Mouse (Mus musculus) embryo, embryonic 9.5 days (tissue): Measurements from ENCODE around the gene Mtmr4.

Source experiments
- DNase-seq: peaks from one replicate; pipeline ENCODE4 v3.0.0-alpha.2; 2017; ENCODE audit errors: extremely low spot score

Gene Mtmr4

DNA sequence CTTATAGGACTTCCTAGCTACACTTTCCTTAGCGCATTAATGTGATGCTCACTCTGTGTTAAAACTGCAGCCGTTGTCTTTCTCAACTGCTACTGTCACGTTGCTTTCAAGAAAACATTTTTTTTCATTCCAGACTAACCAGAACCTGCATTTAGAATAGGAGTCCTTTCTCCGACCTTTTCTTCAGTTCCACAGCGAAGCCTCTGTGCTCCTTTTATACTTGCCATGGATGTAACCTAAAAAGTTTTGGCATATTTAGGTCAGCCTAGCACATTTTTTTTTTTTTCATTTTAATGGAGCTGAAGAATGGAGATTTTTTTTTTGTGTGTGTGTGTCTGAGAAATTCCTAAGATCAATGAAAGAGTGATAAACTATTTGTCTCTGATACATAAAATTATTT, 23.6 kb downstream of the Mtmr4 start:
- DNase-seq = no peak

DNA sequence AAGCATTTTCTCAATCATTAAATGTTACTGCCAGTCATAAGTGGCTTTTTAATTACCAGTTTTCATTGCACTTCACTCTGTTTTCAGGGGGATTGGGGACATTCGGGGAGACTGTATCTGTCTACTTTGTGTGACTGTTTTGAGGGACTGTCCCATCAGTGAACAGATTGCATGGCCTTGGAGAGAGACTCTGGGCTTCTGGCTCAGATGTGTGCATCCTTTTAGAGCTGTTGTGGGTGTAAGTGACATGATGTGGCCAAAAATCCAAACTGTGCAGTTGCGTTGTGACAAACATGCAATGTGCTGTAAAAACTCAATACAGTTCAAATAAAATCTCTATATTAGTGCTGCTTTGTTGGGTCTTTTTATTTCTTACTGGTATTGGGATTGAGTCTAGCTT, 24.0 kb downstream of the Mtmr4 start:
- DNase-seq = no peak

DNA sequence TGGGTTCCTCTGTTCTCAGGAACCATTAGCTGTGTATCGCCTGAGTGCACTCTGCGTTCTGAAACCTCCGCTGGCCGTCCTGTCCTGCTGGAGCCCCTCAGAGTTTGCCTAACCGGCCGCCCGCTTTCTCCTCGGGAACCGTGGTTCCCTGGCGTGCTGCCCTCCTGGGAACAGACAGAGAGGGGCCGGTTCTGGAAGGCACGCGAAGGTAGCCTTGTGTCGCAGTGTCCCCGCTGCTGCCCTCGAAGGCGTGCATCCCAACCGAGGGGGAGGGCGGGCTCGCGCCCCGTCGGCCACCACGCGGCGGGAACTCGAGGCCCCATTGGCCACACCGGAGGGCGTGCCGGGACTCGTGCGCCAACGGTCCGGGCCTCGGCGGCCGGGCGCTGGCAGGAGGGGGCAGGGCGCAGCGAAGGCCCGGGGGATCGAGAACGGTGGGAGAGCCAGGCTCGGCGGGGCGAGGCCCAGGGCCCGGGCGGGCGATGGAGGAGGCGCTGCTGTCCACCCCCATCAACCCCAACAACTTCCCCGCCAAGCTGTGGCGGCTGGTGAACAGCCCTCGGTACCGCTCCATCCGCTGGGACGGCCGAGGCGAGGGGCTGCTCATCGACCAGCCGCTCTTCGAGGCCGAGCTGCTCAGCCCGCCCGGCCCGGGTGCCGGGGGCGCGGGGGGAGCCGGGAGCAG, 25.0 kb downstream of the Mtmr4 start, which contains the start of gene Hsf5:
Gene Hsf5 (plus strand): TSS at position 375 of the 685 bp plus-strand sequence.
- DNase-seq = no peak

DNA sequence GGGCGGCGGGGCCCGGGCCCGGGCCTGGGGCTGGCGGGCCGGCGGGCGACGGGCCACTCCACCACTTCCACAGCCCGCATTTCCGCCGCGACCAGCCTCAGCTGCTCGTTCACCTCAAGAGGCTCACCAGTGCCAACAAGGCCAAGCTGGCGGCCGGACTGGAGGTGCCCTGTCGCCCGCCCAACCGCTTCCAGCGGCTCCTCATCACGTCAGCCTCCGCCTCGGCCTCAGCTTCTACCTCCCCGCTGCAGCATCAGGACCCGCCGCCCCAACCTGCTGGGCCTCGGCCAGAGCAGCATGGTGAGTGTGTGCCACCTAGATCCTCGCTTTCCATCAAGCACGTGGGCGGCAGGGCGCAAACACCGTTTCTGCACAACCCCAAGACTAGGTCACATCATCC, 25.6 kb downstream of the Mtmr4 start:
- no peak for DNase-seq

DNA sequence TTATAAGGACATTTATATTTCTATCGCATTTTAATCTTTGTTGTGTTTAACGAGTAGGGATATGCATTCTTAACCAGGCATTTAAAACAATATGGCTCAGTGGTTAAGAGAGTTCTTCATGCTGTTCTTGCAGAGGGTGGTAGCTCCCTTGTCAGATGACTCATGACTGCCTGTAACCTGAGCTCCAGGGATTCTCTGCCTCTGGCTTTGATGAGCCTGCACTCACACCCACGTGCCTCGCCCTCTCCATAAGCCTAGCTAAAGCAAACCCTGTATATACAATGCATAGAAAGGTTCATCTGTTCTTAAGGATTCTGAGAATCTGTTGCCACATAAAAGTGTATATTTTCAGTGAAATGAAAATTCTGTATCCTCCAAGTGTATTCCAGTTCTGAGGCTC, 31.2 kb downstream of the Mtmr4 start:
- DNase-seq = no peak

DNA sequence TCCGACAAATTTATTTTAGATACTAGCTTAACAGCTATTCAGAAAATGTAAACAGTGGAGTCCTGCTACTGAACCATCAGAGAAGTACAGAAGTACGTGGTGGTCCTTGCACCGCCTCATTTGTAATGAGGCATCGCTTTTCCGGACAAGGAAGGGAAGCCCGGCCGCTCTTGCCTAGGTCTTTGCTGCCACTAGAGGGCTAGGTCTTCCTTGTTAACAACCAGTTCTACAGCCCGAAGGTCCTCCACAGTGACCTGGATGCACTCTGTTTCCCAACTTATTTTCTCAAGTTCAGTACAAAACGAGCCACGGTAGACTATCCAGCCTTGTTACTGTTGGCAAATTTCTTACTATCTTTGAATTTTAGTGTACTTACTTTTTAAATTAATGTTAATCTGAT, 37.9 kb downstream of the Mtmr4 start:
- peak; percentile 49 for DNase-seq

DNA sequence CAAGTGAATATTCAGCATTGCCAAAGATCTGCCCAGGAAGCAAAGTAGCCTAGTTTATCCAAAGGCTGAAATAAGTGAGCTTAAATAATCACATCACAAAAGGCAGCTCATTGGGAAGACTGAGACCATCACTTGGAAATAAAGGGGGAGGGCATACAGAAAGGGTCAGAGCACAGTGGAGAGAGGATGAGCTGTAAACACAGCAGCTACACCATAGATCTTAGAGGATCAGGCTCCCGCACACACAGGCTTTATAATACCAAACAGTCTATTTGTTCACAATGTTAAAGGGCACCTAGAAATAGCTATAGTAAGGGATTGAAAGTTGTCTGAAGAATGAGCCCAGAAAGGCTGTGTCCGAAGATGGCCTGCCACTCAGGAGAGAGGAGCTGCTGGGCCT, 46.8 kb downstream of the Mtmr4 start:
- DNase-seq = no peak

DNA sequence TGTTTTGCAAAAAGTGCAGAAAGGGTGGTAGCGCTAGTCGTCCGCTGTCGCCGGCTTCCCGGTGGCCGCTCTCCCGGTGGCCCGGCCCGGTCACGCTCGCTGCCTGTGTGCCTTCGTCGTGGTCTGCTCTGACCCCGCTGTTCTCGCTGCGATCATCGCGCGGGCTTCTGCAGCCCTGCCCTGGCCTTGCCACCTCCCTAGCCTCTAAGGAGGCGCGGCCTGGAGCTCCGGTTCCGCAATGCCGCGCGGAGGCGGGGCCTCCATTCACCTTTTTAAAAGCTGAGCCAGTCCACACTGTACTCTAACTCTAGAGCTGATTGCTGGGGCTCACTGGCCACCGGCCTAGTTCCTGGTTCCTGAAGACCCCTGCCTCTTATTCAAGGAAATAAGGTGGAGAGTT, 47.2 kb downstream of the Mtmr4 start:
- DNase-seq = peak; percentile 78

DNA sequence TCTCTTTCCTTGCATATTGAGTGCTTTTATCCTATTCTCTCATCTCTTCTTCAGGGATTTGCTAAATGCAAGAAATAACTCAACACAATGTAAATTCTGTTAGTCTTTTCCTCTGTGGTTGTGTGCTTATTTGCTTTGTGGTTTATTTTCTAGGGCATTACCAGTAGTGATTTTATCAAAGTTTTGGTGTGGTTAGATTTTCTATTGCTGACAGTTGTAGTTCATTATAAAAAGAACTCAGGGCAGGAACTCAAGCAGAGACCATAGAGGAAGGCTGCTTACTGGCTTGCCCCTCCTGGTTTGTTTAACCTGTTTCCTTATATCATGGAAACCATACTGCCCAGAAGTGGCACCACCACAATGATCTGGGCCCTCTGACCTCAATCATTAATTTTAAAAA, 50.9 kb downstream of the Mtmr4 start:
- DNase-seq = no peak

DNA sequence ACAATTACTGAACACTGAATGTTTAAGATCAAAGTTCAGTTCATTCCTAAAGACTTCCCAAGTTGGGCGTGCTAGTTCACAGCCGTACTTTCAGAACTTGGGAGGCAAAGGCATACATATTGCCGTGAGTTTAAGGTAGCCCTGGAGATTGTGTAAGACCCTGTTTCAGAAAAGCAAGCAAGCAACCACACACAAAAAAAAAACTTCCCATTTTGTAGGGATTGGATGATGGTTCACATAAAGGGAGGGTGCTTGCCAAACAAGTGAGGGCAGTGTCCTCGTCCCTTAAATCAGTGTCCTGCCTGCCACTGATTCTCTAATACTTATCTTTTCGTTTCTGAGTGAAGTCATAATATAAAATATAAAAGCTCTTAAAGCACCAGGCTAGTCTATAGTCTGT, 62.7 kb downstream of the Mtmr4 start:
- no peak for DNase-seq

DNA sequence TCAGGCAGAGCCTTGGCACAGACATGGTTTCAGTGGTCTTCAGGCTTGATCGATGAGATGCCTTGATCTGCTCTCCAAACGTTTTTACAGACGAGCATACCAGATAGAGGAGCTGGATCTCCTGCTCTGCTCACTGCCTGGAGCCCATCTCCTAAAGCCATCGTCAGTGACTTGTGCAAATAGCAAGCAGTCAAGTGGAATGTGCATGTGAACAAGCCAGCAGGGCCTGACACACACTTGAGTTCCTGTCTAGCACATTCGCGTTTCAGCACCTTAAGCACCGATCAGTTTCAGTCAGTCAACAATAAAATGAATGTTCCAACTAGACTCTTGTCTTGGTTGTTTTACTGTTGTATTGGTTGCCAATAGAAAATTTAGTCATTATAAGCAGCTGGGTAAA, 67.3 kb downstream of the Mtmr4 start:
- DNase-seq = no peak

DNA sequence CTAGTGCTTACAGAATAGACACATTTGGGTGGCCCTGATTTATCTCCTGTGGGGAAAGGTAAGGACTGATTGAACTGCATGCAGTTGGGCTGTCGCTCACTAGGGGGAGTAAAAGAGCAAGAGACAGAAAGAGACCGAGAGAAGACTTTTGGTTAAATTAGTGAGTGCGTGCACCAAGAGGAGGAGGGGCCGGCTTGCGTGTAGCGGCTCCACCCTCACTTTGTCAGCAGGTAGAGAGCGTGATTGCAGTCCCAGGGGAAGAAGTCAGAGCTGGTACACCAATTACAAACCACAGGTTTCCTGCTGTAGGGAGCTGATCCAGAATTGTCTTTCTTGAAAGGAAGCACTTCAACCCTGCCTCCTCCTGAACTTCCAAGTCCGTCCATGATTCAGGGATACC, 70.4 kb downstream of the Mtmr4 start, which contains the start of gene Rnf43:
Gene Rnf43 (plus strand): TSS at position 316 of the 400 bp plus-strand sequence.
- DNase-seq = peak; percentile 85

DNA sequence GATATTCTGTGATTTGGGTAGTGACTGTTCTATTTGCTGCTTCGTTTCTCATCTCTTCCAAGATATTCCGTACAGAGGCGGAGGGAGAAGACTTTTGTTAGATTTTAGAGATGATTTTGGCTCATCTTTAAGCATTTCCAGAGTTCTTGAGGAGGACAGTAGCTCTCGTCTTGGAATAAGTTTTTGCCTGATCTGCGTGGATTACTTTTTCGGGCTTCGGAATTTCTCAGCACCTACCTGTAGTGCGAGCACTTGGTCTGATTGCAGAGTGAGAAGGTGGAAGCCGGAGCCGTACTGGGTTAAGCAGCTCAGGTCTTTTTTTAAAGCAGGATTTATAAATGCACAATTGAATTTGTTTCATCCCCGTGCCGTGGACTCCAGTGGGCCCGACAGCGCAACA, 70.9 kb downstream of the Mtmr4 start:
- DNase-seq = no peak

DNA sequence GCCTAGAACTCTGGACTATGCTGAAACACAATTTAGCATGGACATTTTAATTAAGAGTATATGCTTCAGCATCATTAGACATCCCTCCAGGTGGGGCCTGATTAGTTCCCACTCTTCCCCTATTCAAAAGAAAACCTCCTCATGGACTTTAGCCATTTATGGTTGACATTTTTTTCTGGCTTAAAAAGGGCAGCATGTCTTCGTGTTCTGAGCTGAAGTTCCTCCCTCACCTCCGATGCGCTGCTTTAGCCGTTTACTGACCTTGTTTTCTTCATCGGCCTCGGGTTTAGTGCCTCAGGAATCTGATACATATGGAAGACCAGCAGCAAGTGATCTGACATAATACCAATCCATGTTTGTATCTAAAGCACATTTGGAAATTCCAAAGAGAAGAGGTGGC, 72.0 kb downstream of the Mtmr4 start:
- DNase-seq = no peak

DNA sequence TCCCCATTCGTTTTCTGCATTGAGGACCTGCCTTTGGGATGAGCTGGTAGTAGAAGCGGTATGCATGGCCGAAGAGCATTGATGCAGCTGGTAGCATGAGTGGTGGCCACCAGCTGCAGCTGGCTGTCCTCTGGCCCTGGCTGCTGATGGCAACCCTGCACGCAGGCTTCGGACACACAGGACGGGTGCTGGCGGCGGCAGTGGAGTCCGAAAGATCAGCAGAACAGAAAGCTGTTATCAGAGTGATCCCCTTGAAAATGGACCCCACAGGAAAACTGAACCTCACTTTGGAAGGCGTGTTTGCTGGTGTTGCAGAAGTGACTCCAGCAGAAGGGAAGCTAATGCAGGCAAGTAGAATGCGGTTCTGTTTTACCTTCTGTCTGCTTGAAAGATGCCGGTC, 72.6 kb downstream of the Mtmr4 start:
- no peak for DNase-seq

DNA sequence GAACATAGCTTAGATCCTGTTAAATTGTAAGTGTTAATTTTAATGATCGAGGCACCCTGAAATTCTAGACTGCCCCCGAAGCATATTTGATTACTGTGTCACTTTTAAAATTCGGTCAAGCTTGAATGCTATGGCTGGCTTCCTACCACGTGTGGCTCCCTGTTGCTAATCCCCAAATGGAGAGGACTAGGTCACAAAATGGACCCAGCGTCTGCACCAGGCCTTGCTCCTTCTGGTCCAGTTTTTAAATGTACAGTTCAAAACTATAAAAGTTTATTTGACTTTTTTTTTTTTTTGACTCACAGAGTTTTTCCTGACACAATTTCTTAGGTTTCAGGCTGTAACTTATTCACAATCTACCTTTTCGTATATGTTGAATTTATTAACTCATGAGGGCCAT, 73.3 kb downstream of the Mtmr4 start:
- DNase-seq = no peak

DNA sequence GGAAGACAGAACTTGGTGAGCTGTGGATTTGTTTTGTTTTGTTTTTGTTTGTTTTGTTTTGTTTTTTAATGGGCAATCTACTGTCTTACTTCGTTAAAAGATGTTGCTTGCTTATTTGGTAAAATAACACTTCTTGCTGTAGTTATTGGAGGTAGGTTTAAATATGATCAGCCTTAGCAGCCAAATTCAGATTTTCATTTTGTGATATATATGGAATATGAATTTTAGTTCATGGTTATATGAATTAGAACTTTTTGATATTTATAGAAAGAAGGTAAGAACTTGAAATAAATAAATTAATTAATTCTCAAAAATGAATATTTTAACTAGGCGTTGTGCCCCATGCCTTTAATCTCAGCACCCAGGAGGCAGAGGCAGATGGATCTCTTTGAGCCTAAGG, 73.7 kb downstream of the Mtmr4 start:
- no peak for DNase-seq
